Mouse (Mus musculus) heart, embryonic 16.5 days (tissue): ENCODE data around the gene Rbpj. TPM values are rescaled to one million over a fixed set of nuclear protein-coding genes. Genes with fewer than 3 reads are reported as not detected.

Experiments used
- ATAC-seq: fragments of 200-750 bp; cut with Nextera tagmentation; replicated peaks from 2 replicates; pipeline ENCODE4 v1.8.0; 2017; ENCODE audit warnings: moderate number of reproducible peaks; ENCODE audit not compliant: insufficient read depth, low FRiP score; ENCODE audit errors: extremely low read depth
- H3K27ac ChIP-seq: fragments of 300-500 bp; sonication (generic); 2 replicates; pipeline ENCODE4 v1.5.1; 2014; ENCODE audit warnings: mild to moderate bottlenecking, low read length, control low read depth, moderate library complexity
- H3K27me3 ChIP-seq: fragments of 300-500 bp; sonication (generic); 2 replicates; pipeline ENCODE4 v1.6.1; 2014; ENCODE audit warnings: low read length, mixed read lengths; ENCODE audit not compliant: control insufficient read depth, insufficient read depth
- H3K36me3 ChIP-seq: fragments of 300-500 bp; sonication (generic); 2 replicates; pipeline ENCODE4 v1.6.1; 2014; ENCODE audit not compliant: control insufficient read depth, insufficient read depth
- H3K4me1 ChIP-seq: fragments of 300-500 bp; sonication (generic); 2 replicates; pipeline ENCODE4 v1.6.1; 2014; ENCODE audit warnings: low read length, mixed read lengths; ENCODE audit not compliant: control insufficient read depth, insufficient read depth
- H3K4me2 ChIP-seq: fragments of 300-500 bp; sonication (generic); 2 replicates; pipeline ENCODE4 v1.6.1; 2014; ENCODE audit warnings: low read depth, mild to moderate bottlenecking, control low read depth, low read length
- H3K4me3 ChIP-seq: fragments of 300-500 bp; sonication (generic); 2 replicates; pipeline ENCODE4 v1.5.1; 2014; ENCODE audit warnings: mild to moderate bottlenecking, control low read depth, low read length
- H3K9ac ChIP-seq: fragments of 300-500 bp; sonication (generic); 2 replicates; pipeline ENCODE4 v1.6.1; 2014; ENCODE audit warnings: low read length, control low read depth
- H3K9me3 ChIP-seq: fragments of 300-500 bp; sonication (generic); replicated peaks from 2 replicates; pipeline ENCODE4 v1.6.1; 2016; ENCODE audit warnings: low read length; ENCODE audit not compliant: control insufficient read depth
- WGBS: fragments of 180-500 bp; shearing (Covaris S2); extraction: QIAGEN DNeasy Blood & Tissue Kit; methylation state at CpG from one replicate; pipeline ENCODE4 v1.1.7; 2014; 5-methylcytosine and 5-hydroxymethylcytosine counted together
- polyA plus RNA-seq: library from polyadenylated mRNA; unstranded; fragments of >200 nt; fragmentation: Nextera tagmentation; extraction: Ambion mirVana; gene quantifications from 2 replicates; pipeline ENCODE4 v1.2.1, GENCODE M21; 2015

The Rbpj gene
- polyA plus RNA-seq, 1 experiment from 2014 or later = 20.3 TPM

DNA sequence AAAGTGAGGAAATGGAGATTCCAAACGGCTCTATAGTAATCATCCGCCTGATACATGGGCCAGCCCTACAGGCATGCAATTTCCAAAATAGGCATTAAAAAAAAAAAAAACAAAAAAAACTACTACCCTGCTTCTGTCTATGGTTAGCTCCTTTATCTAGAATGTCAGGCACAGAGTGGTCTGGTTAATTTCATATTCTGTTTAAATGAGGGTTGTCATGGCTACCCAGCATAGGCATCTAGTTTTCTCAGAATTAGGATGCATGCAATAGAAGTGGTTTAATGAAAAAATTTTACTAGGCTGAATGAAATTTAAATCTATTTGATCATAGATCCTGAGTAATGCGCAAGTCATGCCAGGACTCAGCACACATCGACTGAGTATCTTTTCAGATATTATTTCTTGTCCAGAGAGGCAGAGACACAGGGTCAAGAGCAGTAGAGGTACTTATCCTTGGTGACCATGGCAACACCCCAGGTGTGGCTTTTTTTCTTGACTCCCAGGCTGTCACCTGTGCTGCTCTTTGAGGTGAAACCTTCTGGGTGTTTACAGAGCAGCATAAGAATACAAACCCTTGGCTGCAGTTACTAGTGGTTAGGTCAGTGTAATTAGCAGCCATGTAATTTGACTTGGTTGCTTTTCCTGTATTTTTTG, 49.1 kb downstream of the Rbpj start:
- Histone ChIP-seq H3K4me2 (no peak overlapping the region), H3K9me3 (no peaks in the 10 kb centered on the region; the same call in 1 of the 2 replicates), H3K27me3 (0 out of 2 replicates have a peak, but pooled peaks cover 4% of the 10 kb centered on the region), H3K4me1 (peaks cover 5% of the 10 kb centered on the region), H3K27ac (no peak overlapping the region), H3K36me3 (no peaks in the 10 kb centered on the region), H3K9ac (no peak overlapping the region), H3K4me3 (no peak overlapping the region)
- no peak for ATAC-seq
- WGBS = 49% methylated on average over 4 of the region's 4 CpGs

DNA sequence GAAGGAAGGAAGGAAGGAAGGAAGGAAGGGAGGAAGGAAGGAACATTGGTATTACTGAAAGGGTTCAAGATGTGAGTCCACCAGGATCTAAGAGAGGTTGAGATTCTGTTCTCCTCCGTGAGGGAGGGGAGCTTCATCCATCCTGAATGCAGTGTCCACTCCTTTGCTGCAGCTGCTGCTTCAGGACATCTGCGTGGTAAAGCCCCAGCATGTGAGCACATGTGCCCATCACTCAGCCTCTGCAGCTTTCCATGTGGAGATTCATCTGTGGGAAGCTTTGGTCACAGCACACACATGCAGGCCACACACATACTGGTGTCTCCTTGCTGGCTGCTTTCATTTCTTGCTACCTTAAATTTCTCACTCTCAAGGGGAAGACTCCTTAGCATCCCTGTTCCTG, 50.5 kb downstream of the Rbpj start:
- Histone ChIP-seq H3K4me2 (no peak overlapping the region), H3K36me3 (no peaks in the 10 kb centered on the region), H3K9ac (no peak overlapping the region), H3K4me3 (no peak overlapping the region), H3K27me3 (0 out of 2 replicates have a peak, but pooled peaks cover 7% of the 10 kb centered on the region), H3K9me3 (no peaks in the 10 kb centered on the region; the same call in 1 of the 2 replicates), H3K4me1 (peaks cover 5% of the 10 kb centered on the region), H3K27ac (no peak overlapping the region)
- no peak for ATAC-seq
- 83% methylated on average over 2 of the region's 2 CpGs for WGBS

DNA sequence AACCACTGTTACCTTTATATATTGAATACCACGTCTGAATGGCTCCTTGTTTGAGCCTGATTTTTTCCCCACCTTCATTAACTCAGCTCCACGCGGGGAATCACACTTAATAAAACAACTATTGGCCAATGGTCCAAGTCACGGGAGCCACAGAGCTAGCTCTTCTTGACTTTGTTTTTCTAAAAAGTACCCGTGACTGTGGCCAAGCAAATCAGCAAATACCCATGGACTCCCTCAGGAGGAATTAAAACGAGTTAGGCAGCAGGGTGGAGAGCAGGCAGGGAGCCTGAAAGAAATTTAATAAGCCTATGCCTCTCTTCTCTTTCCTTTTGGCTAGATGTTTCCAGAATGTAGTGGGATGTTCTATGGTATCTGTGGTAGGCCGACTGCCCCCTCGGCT, 51.9 kb downstream of the Rbpj start:
- Histone ChIP-seq H3K27ac (no peak overlapping the region), H3K27me3 (0 out of 2 replicates have a peak, but pooled peaks cover 7% of the 10 kb centered on the region), H3K9ac (no peak overlapping the region), H3K4me1 (peaks cover 9% of the 10 kb centered on the region), H3K36me3 (no peaks in the 10 kb centered on the region), H3K4me3 (no peak overlapping the region), H3K4me2 (no peak overlapping the region), H3K9me3 (no peaks in the 10 kb centered on the region; the same call in 1 of the 2 replicates)
- no peak for ATAC-seq
- 75% methylated on average over 8 of the region's 8 CpGs for WGBS

DNA sequence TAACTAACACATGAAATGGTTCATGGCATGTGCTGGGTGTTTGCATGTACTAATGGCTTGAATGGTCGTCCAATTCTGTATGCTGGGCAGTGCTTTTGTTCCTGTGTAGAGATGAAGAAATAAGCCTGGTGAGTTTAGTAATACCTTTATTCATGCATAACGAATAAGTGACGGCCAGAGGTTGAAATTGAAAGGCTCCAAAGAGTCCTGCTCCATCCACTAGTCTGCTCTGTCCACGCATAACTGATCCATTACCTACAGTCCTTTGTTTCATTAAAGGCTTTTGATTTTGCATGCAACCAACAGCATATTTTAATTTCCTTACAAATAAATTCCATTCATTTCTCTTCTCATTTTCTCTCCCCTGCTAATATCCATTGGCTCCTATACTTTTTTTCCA, 53.2 kb downstream of the Rbpj start:
- Histone ChIP-seq H3K4me1 (peaks cover 19% of the 10 kb centered on the region), H3K36me3 (no peaks in the 10 kb centered on the region), H3K4me3 (no peak overlapping the region), H3K9ac (no peak overlapping the region), H3K27me3 (0 out of 2 replicates have a peak, but pooled peaks cover 9% of the 10 kb centered on the region), H3K27ac (no peak overlapping the region), H3K9me3 (no peaks in the 10 kb centered on the region; the same call in 1 of the 2 replicates), H3K4me2 (no peak overlapping the region)
- no peak for ATAC-seq
- WGBS = 90% methylated on average over 4 of the region's 4 CpGs

DNA sequence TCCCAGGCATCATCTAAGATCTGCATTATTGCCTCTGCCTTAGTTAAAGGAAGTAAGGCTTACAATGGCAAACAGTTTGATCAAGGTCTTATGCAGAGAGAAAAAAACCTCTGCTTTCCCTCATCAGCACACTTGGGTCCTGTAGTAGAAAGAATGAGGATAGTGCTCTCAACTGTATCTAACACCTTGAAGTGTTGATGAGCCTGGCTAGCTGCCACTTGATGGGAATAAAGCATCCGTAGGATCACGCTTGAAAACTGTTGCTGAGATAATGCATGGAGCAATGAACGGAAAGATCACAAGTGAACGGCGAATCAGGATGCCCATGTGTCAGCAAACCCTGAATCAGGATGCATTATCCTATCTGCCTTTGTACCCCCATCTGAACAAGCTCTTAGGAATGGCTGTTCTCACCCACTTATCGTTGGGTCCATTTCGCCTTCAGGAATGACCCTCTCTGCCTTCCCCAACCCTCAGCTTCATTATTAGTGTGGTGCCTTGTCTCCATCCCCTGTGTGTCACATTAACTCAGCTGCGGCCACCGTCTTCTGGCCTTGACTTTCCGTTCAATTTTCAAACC, 54.1 kb downstream of the Rbpj start:
- Histone ChIP-seq H3K4me3 (no peak overlapping the region), H3K27ac (no peak overlapping the region), H3K9me3 (no peaks in the 10 kb centered on the region; the same call in 1 of the 2 replicates), H3K4me2 (no peak overlapping the region), H3K4me1 (peaks cover 19% of the 10 kb centered on the region), H3K27me3 (0 out of 2 replicates have a peak, but pooled peaks cover 9% of the 10 kb centered on the region), H3K36me3 (no peaks in the 10 kb centered on the region), H3K9ac (no peak overlapping the region)
- ATAC-seq = peak; percentile 61
- 44% methylated on average over 10 of the region's 10 CpGs for WGBS

DNA sequence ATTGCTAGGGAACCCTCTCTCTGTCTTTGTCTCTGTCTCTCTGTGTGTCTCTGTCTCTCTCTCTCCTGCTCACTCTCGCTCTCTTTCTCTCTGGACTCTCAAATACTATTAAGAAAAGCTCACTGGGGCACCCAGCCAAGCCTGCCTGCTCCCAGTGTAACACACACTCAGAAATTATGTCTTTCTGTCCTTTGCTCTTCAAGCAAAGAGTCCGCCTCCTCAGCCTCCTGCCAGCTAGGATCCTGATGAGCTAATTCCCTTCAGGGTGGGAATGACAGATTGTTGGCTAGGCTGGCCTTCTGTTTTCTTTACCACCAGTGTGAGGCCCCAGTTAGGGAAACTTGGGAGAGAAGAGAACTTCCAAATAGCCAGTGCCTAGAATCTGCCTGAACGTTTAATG, 57.1 kb downstream of the Rbpj start:
- H3K4me3 ChIP-seq = no peak overlapping the region
- ATAC-seq = peak; percentile 78
- H3K4me1 ChIP-seq = peaks cover 22% of the 10 kb centered on the region
- H3K9me3 ChIP-seq = no peaks in the 10 kb centered on the region
- 29% methylated on average over 3 of the region's 3 CpGs for WGBS
- no peaks in the 10 kb centered on the region for H3K36me3 ChIP-seq
- peak overlapping the region; percentile 18; the same call in 1 of the 2 replicates for H3K4me2 ChIP-seq
- no peak overlapping the region for H3K9ac ChIP-seq
- peak overlapping the region; percentile 33 for H3K27ac ChIP-seq
- H3K27me3 ChIP-seq = 0 out of 2 replicates have a peak, but pooled peaks cover 6% of the 10 kb centered on the region

DNA sequence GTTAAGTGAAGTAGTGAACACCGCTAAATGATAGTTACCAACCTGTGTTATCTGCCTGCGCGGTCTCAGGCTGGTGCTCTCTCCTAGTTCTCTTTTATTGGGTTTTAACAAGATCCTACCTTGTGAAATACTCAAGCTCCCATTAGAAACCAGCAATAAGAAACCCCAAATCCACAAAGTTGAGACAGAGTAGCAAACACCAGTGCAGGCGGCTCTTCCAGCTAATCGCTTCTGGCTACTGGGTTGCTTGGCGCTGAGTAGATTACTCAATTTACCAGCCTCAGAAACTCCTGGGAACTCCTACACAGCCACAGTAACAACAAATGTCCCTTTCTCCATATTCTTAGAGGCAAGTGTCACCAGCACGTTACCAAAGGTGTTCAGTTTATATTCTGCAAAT, 58.2 kb downstream of the Rbpj start:
- H3K4me3 ChIP-seq = no peak overlapping the region
- H3K36me3 ChIP-seq = no peaks in the 10 kb centered on the region
- H3K9me3 ChIP-seq = no peaks in the 10 kb centered on the region
- H3K27ac ChIP-seq = no peak overlapping the region
- H3K4me2 ChIP-seq = no peak overlapping the region
- 91% methylated on average over 7 of the region's 7 CpGs for WGBS
- no peak for ATAC-seq
- H3K27me3 ChIP-seq = 0 out of 2 replicates have a peak, but pooled peaks cover 6% of the 10 kb centered on the region
- H3K4me1 ChIP-seq = peaks cover 22% of the 10 kb centered on the region
- no peak overlapping the region for H3K9ac ChIP-seq

DNA sequence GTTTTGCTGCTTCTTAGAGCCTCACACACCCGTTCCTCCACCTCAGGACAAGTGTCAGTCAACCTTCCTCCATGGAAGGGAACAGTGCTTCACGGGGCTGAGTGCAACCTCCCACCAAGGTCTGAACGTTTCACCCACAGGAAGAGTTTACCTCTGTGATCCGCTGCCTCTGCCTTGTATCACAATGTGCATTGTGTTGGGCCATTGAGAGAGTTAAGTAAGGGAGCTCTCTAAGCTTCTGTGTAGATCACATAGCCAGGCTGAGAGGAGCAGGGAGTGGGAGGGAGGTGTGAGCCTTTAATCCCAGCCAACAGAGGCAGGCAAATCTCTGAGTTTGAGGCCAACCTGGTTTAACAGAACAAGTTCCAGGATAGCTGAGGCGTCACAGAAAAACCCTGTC, 58.9 kb downstream of the Rbpj start:
- WGBS = 77% methylated on average over 5 of the region's 5 CpGs
- Histone ChIP-seq H3K9ac (no peak overlapping the region), H3K27ac (no peak overlapping the region), H3K4me2 (no peak overlapping the region), H3K9me3 (no peaks in the 10 kb centered on the region), H3K27me3 (0 out of 2 replicates have a peak, but pooled peaks cover 6% of the 10 kb centered on the region), H3K4me3 (no peak overlapping the region), H3K4me1 (peaks cover 20% of the 10 kb centered on the region), H3K36me3 (no peaks in the 10 kb centered on the region)
- no peak for ATAC-seq
